Mouse (Mus musculus) neural tube, embryonic 10.5 days (tissue): ENCODE measurements at regions not wholly inside any gene's neighbourhood (a gene's known extent, or its start where the extent isn't known, plus 50 kb on each side); places are given as distances from the start of the nearest gene placed in this dataset.

ENCODE experiments used
- DNase-seq: peaks from one replicate; pipeline ENCODE4 v3.0.0-alpha.2; 2017; ENCODE audit warnings: low spot score; ENCODE audit errors: extremely low spot score

DNA sequence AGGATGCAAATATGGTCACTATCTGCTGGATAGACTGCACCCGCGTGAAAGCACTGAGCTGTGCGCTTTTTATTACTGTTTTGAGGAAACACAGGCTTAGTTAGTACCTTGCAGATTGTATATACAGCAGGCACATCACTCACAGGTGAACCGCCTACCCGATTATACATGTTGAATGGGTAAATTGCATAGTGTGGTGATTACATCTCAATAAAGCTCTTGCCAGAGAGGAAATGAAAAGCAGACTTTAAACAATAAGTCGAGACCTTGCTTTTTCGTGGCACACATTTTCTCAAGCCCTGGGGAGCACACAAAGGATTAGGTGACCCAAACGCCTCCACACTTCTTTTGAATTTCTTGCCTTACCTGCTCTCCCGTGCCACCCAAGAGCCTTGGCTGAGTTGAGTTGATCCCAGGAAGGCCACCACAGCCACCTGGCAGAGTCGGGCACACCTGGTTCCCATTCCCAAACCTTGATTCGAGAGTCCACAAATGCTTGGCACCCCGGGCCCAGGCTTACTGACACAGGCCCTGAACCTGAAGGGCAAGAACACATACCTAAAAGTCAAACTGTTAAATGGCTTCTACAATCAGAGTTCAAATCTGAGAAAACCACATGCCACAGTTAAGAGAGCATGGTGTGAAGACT lies 175.4 kb upstream of the Dapk1 start:
- DNase-seq: no peak

- no peak for DNase-seq
Observed at GRCm38 (mm10) chr13:60427077-60427476, 174.7 kb upstream of the Dapk1 start.

GRCm38 (mm10) chr13:60427755-60428385 lies 173.9 kb upstream of the Dapk1 start:
- no peak for DNase-seq

DNA sequence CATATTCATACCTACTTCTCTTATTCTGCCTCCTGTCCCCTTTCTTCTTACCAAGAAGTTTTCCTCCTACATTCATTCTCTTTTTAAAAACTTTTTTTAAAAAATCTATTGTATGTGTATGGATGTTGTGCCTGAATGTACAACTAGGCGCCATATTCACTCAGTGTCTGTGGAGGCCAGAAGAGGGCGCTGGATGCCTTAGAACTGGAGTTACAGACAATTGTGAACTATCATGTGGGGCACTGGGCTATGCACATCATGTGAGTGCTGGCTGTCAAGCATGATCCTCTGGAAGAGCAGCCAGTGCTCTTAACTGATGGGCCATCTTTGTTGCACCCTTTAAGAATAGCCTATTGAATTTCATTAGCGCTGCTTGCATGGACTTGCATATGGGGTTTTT lies 172.6 kb upstream of the Dapk1 start:
- no peak for DNase-seq

DNA sequence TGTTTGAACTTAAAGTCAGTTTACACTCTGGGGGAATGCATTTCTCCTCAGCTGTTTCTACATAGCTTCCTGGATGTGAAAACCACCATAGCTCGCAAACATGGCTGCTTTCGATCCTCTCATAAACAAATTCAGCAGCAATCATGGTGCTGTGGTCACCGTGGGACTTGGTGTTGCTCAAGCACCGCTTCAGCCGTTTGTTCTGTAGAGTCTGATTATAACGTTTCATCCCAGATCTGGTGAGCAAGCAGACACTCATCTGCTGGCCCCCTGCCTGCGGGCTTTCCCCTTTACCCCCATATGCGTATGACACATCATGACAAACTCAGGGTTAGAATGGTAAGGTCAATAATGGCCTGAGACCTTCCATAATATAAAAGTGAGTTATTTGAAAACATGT lies 170.3 kb upstream of the Dapk1 start:
- DNase-seq: no peak

DNA sequence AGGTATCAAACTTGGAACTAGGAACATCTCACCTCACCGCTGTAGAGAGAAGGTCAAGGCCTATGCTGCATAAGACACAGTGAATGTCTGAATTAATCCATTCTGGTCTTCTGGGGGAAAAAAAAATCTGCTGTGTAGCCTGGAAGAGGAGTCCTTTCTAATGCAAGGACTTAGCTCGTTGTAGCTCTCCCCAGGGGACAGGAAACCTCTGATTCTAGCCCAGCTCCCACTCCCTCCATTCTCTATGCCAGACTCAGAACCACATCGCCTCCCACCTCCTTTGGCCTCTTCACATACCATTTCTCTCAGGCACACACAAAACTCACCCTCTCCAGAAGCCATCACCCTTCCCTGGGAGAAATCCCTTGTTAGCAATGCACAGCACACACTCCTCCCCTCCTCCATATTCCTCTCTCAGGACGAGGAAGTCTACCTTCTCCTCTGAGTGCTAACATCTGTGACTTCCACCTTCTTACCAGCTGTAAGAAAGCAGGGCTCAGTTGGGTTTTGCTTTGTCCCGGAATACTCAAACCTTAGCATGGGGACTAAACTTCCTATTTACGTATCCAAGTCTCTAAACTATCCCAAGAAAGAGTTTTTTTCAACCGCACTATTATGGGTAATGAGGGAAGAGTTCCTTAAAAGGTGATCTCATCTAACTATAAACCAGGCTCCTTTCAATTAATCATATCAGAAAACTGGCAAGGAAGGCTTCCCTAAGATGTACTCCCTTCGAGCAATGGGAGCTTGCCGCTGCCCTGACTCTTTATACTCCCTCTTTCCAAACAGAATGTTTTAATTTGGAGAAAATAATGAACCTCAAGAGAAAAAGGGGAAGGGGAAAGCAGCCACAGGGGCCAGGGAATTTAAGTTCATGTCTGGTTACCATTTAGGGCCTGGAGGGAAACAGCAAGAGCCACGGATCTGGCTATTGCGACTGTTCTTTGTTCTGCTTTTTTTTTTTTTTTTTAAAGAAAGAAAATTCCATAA lies 167.2 kb upstream of the Dapk1 start:
- no peak for DNase-seq

DNA sequence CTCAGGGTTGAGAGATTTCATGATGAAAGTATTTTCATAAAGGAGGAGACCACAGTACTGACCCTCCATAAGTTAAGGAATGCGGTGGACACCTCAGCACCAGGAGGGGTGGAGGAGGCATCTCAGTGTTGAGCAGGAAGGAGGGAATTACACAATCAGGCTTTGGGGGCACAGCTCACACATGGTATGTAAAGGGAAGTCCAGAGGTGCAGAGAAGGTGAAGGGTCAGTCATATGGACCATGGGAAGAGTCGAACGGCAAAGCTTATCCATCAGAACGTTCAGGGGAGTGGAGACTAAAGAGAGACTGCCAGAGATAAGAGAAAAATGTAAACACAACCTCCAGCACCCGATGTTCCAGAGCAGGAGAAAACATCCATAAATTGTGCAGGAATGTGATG lies 166.4 kb upstream of the Dapk1 start:
- DNase-seq: no peak

DNA sequence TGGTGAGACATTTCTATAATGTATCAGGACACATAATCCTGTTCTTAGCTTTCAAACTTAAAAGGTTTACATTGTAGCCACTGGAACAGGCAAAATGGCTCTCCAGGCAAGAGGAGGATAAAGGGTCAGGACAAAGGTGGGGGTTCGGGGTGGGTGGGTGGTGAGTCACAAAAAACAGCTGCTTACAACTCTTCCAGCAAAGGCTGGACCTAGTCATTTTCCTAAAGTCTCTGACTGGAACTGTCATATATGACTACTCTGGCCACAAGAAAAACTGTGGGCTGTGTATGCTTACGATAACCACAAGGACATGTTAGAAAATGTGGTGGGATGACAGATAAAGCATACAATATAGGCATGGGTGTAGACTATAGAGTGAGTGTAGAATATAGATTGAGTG lies 163.6 kb upstream of the Dapk1 start:
- no peak for DNase-seq

DNA sequence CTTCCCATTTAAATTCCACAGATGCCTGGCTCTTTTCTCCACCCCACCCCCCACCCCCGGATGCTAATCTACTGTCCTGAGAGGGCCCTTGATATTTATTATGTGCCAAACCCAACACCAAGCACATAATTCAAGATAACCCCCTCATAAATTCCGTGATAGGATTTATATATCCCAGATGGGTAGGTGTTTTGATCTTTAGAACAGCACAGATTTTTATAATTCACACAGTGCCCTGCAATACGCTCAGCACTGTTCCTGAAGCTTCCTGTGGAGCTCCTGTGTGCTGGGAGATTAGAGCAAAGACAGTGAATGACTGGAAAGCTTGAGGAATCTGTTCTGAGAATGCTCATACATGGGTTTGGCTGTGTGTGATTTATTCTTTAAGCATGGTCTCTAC lies 161.2 kb upstream of the Dapk1 start:
- no peak for DNase-seq

DNA sequence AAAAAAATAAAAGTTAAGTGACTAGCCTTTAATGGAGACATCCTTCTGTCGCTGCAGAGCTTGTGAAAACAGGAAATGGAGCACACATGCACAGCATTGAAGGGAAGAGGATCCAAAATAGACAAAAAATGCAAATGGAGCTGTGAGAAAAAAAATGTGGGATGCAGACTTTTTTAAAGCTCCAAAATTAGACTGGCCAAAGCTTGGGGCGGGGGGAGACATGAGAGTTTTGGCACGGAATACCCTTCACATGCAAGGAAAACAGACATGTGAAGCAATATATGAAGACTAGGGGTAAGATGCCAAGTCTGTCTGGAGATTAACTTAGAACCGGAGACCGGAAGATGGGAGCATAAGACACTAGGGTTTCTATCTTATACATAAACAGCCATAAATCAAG lies 156.6 kb upstream of the Dapk1 start:
- DNase-seq: no peak

- DNase-seq: no peak
Observed at GRCm38 (mm10) chr13:60446926-60447325, 154.8 kb upstream of the Dapk1 start.

DNA sequence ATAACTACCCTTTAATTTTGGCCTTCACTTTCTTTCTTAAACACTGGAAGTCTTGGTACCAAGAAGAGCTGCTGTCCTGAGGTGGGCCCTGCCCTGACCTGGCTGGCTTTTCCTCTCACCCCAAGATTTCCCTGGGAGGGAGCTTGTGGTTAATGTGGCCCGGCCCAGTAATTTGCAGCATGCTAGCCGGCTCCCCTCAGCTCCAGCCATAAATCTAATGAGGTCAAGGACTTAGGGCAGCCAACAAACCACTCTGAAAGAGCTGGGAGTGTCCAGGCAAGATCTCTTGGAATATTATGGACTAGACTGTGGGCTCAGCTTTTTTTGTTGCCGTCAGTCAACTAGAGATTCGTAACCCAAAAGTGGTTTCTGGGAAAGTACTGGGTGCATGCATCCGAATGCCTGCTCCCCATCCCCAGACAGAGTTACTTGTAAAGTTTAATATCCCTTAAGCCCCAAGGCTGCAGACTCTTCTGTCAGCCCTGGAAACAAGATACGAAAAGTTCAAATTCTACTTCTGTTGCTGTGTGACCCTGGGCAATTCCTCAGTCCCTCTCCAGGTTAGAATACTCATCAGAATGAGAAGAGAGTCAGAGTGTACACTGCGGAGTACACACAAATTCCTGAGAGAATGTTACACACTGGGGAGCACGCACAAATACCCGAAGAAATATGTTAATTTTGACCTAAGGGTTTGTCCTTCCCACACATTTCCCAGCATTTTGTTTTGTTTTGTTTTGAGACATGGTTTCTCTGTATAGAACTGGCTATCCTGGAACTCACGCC lies 150.8 kb upstream of the Dapk1 start:
- DNase-seq: no peak

DNA sequence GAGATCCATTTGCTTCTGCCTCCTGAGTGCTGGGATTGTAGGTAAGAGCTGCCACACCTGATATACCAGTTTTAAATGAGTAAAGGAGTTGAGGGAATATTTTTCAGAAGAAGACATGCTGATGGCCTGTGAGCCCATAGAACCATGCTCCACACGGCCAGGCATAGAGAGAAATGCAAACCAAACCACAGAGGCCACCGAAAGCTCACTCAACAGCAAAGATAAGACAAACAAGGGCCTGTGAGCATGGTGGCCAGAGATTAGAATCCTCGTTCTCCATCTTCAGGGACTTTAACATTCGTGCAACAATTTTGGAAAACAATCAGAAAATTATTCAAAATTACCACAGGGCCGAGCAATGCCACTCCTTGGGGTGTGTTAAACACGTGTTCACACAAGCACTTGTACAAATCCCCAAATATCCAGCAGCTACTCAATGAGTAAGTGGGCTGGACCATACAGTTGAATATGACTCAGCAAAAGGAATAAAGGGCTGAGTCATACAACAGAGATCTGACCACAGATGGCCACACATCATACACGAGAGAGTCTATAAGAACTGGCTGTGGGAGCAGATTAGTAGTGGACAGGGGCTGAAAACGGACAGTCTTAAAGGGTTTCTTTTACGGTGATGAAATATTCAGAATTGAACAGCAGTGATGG lies 147.8 kb upstream of the Dapk1 start:
- DNase-seq: no peak

- peak; percentile 43 for DNase-seq
Observed at GRCm38 (mm10) chr13:60455033-60455619, 146.6 kb upstream of the Dapk1 start.

- DNase-seq: no peak
Observed at GRCm38 (mm10) chr13:60455863-60456551, 145.7 kb upstream of the Dapk1 start.

- DNase-seq: no peak
Observed at GRCm38 (mm10) chr13:60457277-60457676, 144.5 kb upstream of the Dapk1 start.

DNA sequence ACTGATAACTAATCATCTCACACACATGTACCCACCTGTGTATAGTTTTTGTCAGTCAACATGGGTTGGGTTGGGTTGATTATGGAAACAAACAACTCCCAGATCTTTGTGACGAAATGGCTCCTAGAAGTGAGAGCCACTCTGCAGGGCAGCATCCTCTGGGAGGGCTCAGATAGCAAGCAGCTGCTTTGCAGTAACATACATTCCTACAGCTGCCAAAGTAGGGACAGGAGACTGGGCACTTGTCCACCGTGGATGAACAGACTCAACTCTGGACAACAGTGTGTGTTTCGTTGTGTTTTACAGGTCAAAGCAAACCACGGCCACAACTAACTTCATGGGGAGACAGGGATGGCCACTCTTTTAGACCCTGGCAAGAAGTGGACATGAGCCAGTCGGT lies 142.7 kb upstream of the Dapk1 start:
- no peak for DNase-seq

DNA sequence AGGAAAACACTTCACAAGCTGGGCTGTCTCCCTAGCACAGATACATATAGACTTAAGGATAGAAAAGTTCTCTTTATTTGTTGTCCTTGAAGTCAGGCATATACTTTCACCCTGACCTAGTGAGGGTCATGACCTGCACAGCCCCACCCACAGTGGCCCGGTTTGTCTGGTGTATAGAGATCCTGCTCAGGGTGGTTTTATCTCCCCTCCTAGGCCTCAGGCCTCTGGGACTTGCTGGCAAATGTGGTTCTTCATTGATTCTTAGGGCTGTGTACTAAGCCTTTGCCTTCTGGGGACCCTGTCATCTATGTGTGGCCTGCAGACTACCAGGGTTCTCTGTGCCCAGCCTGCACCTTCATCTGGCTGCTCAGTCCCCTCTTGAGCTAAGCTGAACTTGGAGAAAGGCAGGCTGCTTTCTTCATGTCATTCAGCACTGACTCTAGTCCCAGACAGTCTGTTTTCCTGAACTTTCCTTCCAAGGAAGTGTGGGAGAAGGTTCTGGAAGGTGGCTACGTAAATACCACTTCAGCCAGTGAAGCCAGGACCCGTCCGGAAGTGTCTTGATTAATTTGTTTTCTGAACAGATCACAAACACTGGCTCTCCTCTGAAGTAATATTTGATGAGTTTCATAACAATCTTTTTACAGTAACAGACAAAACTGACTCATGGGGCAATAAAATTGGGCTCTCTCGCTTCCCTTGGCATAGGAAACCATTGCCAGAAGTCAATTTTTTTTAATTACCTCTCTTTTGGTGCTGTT lies 135.0 kb upstream of the Dapk1 start:
- DNase-seq: no peak
